Mouse (Mus musculus) limb, embryonic 11.5 days (tissue): Measurements from ENCODE around the gene Camk2b. TPM values are rescaled to one million over a fixed set of nuclear protein-coding genes. Genes with fewer than 3 reads are reported as not detected.

Experiments
- ATAC-seq: fragments of 200-750 bp; cut with Nextera tagmentation; 2 replicates; pipeline ENCODE4 v1.8.0; 2017; ENCODE audit warnings: low read depth; ENCODE audit not compliant: insufficient number of reproducible peaks, low FRiP score, low TSS enrichment
- DNase-seq: peaks from one replicate; pipeline ENCODE4 v3.0.0-alpha.2; 2015; ENCODE audit warnings: low spot score
- H3K27ac ChIP-seq: fragments of 300-500 bp; sonication (generic); replicated peaks from 2 replicates; pipeline ENCODE4 v1.5.1; 2014; ENCODE audit warnings: low read depth, mild to moderate bottlenecking, low read length
- H3K27me3 ChIP-seq: fragments of 300-500 bp; sonication (generic); 2 replicates; pipeline ENCODE4 v1.6.1; 2014; ENCODE audit warnings: mild to moderate bottlenecking, low read length, mixed read lengths; ENCODE audit not compliant: control insufficient read depth, insufficient read depth
- H3K36me3 ChIP-seq: fragments of 300-500 bp; sonication (generic); 2 replicates; pipeline ENCODE4 v1.6.1; 2014; ENCODE audit warnings: mild to moderate bottlenecking, low read length, moderate library complexity, mixed read lengths; ENCODE audit not compliant: control insufficient read depth, insufficient read depth
- H3K4me1 ChIP-seq: fragments of 300-500 bp; sonication (generic); 2 replicates; pipeline ENCODE4 v1.6.1; 2014; ENCODE audit warnings: low read length, mixed read lengths; ENCODE audit not compliant: control insufficient read depth, insufficient read depth
- H3K4me2 ChIP-seq: fragments of 300-500 bp; sonication (generic); 2 replicates; pipeline ENCODE4 v1.6.1; 2014; ENCODE audit warnings: low read depth, mild to moderate bottlenecking, moderate library complexity; ENCODE audit not compliant: severe bottlenecking
- H3K4me3 ChIP-seq: fragments of 300-500 bp; sonication (generic); 2 replicates; pipeline ENCODE4 v1.5.1; 2014; ENCODE audit warnings: low read depth, low read length
- H3K9ac ChIP-seq: fragments of 300-500 bp; sonication (generic); 2 replicates; pipeline ENCODE4 v1.6.1; 2014; ENCODE audit warnings: mild to moderate bottlenecking, low read length
- H3K9me3 ChIP-seq: fragments of 300-500 bp; sonication (generic); 2 replicates; pipeline ENCODE4 v1.6.1; 2016; ENCODE audit warnings: low read length; ENCODE audit not compliant: control insufficient read depth
- WGBS: fragments of 180-500 bp; shearing (Covaris S2); extraction: QIAGEN DNeasy Blood & Tissue Kit; methylation state at CpG from one replicate; pipeline ENCODE4 v1.1.7; 2014; 5-methylcytosine and 5-hydroxymethylcytosine counted together
- polyA plus RNA-seq: library from polyadenylated mRNA; unstranded; fragments of >200 nt; fragmentation: Nextera tagmentation; extraction: Ambion mirVana; gene quantifications from 2 replicates; pipeline ENCODE4 v1.2.1, GENCODE M21; 2014

Camk2b gene
- polyA plus RNA-seq, 1 experiment from 2014 or later = 0.55 TPM

GRCm38 (mm10) chr11:6038929-6039328 is 27.2 kb downstream of the Camk2b start:
- WGBS = 73% methylated on average over 7 of the region's 7 CpGs
- H3K4me2 ChIP-seq = no peak overlapping the region
- H3K9ac ChIP-seq = no peak overlapping the region
- DNase-seq (no peak), ATAC-seq (no peak)
- no peak overlapping the region for H3K27ac ChIP-seq
- H3K4me3 ChIP-seq = no peak overlapping the region
- H3K9me3 ChIP-seq = no peaks in the 10 kb centered on the region
- H3K27me3 ChIP-seq = no peaks in the 10 kb centered on the region
- H3K4me1 ChIP-seq = no peaks in the 10 kb centered on the region
- no peaks in the 10 kb centered on the region for H3K36me3 ChIP-seq

- Histone ChIP-seq H3K27me3 (no peaks in the 10 kb centered on the region), H3K4me3 (no peak overlapping the region), H3K4me2 (no peak overlapping the region), H3K9me3 (no peaks in the 10 kb centered on the region), H3K4me1 (no peaks in the 10 kb centered on the region), H3K27ac (no peak overlapping the region), H3K9ac (no peak overlapping the region), H3K36me3 (no peaks in the 10 kb centered on the region)
- no peak for DNase-seq
- no peak for ATAC-seq
- WGBS = 97% methylated on average over 7 of the region's 7 CpGs
Observed at GRCm38 (mm10) chr11:6037686-6038085, 28.5 kb downstream of the Camk2b start.

- Histone ChIP-seq H3K27me3 (no peaks in the 10 kb centered on the region), H3K4me3 (no peak overlapping the region), H3K27ac (no peak overlapping the region), H3K9me3 (no peaks in the 10 kb centered on the region), H3K9ac (no peak overlapping the region), H3K4me1 (no peaks in the 10 kb centered on the region), H3K4me2 (no peak overlapping the region), H3K36me3 (no peaks in the 10 kb centered on the region)
- no peak for ATAC-seq
- WGBS = 87% methylated on average over 7 of the region's 7 CpGs
- no peak for DNase-seq
Observed at GRCm38 (mm10) chr11:6037198-6037597, 29.0 kb downstream of the Camk2b start.

- H3K4me3 ChIP-seq = no peak overlapping the region
- DNase-seq (no peak), ATAC-seq (no peak)
- no peak overlapping the region for H3K9ac ChIP-seq
- H3K9me3 ChIP-seq = no peaks in the 10 kb centered on the region
- H3K4me2 ChIP-seq = no peak overlapping the region
- H3K36me3 ChIP-seq = no peaks in the 10 kb centered on the region
- H3K27me3 ChIP-seq = no peaks in the 10 kb centered on the region
- H3K4me1 ChIP-seq = 0 out of 2 replicates have a peak, but pooled peaks cover 3% of the 10 kb centered on the region
- no peak overlapping the region for H3K27ac ChIP-seq
- WGBS = 84% methylated on average over 4 of the region's 4 CpGs
Observed at GRCm38 (mm10) chr11:6036477-6036876, 29.7 kb downstream of the Camk2b start.

DNA sequence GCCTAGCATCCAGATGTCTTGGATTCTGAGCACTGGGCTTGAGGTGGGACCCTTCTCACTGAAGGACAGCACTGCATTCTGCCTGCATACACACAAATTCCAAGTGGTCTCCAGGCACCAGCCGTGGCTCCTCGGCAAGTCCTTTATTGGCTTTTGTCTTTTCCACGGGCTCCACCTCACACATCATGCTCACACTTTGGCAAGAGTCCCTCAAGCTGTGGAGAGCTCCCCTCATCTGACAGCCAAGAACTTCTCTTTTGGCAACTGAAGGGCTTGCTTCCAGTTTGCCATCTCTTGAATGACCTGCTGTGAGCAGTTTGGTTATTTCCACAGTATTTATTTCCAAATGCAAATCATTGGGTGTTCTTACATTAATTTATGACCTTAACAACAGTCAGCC is 30.6 kb downstream of the Camk2b start:
- no peak overlapping the region for H3K9ac ChIP-seq
- no peak for ATAC-seq
- H3K36me3 ChIP-seq = no peaks in the 10 kb centered on the region
- H3K4me2 ChIP-seq = no peak overlapping the region
- DNase-seq = no peak
- H3K27ac ChIP-seq = no peak overlapping the region
- H3K9me3 ChIP-seq = no peaks in the 10 kb centered on the region
- 0 out of 2 replicates have a peak, but pooled peaks cover 3% of the 10 kb centered on the region for H3K4me1 ChIP-seq
- WGBS = 88% methylated on average over 3 of the region's 3 CpGs
- H3K4me3 ChIP-seq = no peak overlapping the region
- H3K27me3 ChIP-seq = no peaks in the 10 kb centered on the region

- no peak overlapping the region for H3K27ac ChIP-seq
- H3K4me2 ChIP-seq = no peak overlapping the region
- WGBS = 85% methylated on average over 2 of the region's 2 CpGs
- no peak overlapping the region for H3K4me3 ChIP-seq
- DNase-seq (no peak), ATAC-seq (no peak)
- H3K9me3 ChIP-seq = no peaks in the 10 kb centered on the region
- H3K27me3 ChIP-seq = no peaks in the 10 kb centered on the region
- no peaks in the 10 kb centered on the region for H3K36me3 ChIP-seq
- 0 out of 2 replicates have a peak, but pooled peaks cover 3% of the 10 kb centered on the region for H3K4me1 ChIP-seq
- no peak overlapping the region for H3K9ac ChIP-seq
Observed at GRCm38 (mm10) chr11:6034740-6035139, 31.4 kb downstream of the Camk2b start.

DNA sequence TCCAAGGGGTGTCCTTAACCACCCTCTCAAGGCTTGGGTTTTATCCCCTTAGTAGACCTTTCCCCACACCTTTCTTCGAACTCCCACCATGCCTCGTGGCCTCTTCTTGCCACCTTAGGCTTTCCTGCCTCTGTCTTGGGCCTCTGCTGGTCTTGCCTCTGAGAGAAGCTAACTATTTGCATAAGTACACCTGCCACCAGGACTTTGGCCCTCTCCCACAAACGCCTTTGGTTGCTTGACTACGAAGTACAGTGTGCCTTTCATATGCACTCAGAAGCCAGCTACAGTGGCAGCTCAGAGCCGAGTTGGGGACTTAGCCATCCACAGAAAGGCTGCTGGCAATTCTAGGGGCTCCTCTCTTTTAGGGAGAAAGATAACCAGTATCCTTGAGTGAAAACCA is 32.4 kb downstream of the Camk2b start:
- DNase-seq = no peak
- Histone ChIP-seq H3K36me3 (no peaks in the 10 kb centered on the region), H3K4me3 (no peak overlapping the region), H3K4me2 (no peak overlapping the region), H3K9ac (no peak overlapping the region), H3K27ac (no peak overlapping the region), H3K27me3 (no peaks in the 10 kb centered on the region), H3K9me3 (no peaks in the 10 kb centered on the region), H3K4me1 (0 out of 2 replicates have a peak, but pooled peaks cover 3% of the 10 kb centered on the region)
- ATAC-seq = no peak
- WGBS = 85% methylated on average over 5 of the region's 5 CpGs

GRCm38 (mm10) chr11:6033147-6033546 is 33.0 kb downstream of the Camk2b start:
- no peak overlapping the region for H3K4me2 ChIP-seq
- H3K9ac ChIP-seq = no peak overlapping the region
- H3K27ac ChIP-seq = no peak overlapping the region
- 74% methylated on average over 3 of the region's 3 CpGs for WGBS
- no peaks in the 10 kb centered on the region for H3K9me3 ChIP-seq
- ATAC-seq (no peak), DNase-seq (peak; percentile 35)
- no peak overlapping the region for H3K4me3 ChIP-seq
- H3K4me1 ChIP-seq = 0 out of 2 replicates have a peak, but pooled peaks cover 3% of the 10 kb centered on the region
- H3K36me3 ChIP-seq = no peaks in the 10 kb centered on the region
- H3K27me3 ChIP-seq = no peaks in the 10 kb centered on the region

DNA sequence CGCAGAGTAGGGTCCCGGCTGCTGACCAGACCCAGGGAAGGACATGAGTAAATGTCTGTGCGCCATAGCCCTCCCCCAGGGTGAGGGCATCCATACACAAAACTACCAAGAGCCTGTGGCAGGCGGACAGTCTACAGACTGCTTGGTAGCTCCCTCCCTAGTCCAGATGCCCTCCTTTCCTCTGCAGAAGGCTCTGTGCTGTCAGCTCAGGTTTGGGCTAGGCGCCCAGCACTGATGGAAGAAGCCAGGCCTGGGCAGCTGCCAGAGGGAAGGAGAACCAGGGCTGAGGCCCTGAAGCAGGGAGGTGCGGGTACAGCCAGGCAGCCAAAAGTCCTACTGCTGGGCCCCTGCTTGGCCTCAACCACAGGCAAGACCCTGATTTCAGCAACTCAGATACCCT is 35.5 kb downstream of the Camk2b start:
- Histone ChIP-seq H3K9me3 (no peaks in the 10 kb centered on the region), H3K27ac (no peak overlapping the region), H3K4me3 (no peak overlapping the region), H3K36me3 (no peaks in the 10 kb centered on the region), H3K4me2 (no peak overlapping the region), H3K4me1 (0 out of 2 replicates have a peak, but pooled peaks cover 3% of the 10 kb centered on the region), H3K27me3 (no peaks in the 10 kb centered on the region), H3K9ac (no peak overlapping the region)
- 87% methylated on average over 6 of the region's 6 CpGs for WGBS
- ATAC-seq = no peak
- DNase-seq = no peak
